Mouse (Mus musculus): Measurements from ENCODE around the gene Git1.

GRCm38 (mm10) chr11:77485229-77485628 lies 8.1 kb upstream of the Git1 start:
- TF ChIP-seq CTCF (IDR thresholded peaks at IDR 0.05; ENCODE audit: borderline replicate concordance, insufficient read depth, low read depth, low read length) (no peak), POLR2A (IDR thresholded peaks at IDR 0.05; ENCODE audit: borderline replicate concordance, insufficient read depth, low read length) (no peak)

Measured in cerebellum, adult 2 months (tissue).